Mouse (Mus musculus) heart, postnatal 4 days (tissue): ENCODE measurements at regions not wholly inside any gene's neighbourhood (a gene's known extent, or its start where the extent isn't known, plus 50 kb on each side); places are given as distances from the start of the nearest gene placed in this dataset.

ENCODE experiments used
- DNase-seq: peaks from one replicate; pipeline ENCODE4 v3.0.0; 2021

DNA sequence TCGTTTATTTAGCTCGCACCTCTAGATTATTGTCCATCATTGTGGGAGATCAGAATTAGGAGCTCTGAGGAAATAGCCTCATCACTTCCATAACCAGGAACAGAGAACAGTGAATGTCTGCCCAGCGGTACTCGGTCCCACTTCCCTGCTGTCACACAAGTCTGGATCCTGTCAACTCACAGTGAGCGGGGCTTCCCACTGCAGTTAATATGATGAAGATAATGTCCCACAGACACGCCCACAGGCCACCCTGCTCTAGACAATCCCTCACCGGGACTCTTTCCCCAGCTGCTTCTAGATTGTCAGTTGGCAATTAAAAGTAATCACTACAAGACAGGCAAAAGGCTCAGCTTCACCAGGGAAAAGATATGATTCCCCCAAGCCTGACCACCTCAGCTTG lies 124.2 kb upstream of the Plekha5 start:
- DNase-seq, result peak; percentile 10

DNA sequence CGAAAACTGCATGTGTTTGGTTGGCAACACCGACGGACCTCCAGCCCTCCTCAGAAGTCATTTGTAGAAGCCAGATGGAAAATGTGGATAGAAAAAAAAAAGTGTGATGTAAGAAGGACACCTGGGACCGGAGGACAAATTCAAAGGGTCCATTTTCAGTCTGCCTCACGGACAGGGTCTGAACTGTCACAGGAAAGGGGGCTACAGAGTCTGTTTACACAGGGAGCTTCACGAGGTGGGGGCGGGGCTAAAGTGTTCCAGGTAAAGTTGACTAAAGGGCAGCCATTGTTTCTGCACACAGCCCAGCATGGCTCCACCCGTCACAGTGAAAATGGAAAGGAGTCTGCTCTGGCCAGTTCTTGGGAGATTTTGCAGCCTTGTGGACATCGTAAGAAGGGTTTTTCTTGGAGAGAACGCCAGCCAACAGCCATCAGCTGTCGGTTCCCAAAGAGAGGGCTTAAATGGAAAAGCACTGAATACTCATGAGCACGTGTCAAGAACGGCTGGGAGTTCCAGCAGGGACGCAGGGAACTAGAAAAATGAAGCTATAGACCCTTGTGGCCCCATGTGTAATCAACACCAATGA lies 125.8 kb upstream of the Plekha5 start:
- peak; percentile 14 for DNase-seq

DNA sequence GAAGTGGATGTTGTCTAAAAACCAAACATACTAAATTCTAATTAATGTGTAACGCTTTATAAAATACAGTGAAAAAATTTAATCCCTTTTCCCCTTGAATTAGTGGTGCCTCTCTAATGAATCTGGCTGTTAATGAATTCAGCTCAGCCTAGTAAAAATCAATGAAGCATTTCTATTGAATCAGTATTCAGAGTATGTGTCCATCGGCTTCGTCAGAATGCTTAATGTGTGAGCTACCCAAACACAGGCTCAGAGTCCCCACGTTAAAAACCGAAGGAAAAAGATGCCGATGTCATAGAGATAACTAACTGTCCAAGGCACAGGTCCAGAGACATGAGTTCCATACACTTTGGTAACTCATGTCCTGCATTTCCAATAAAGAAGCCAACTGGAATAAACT lies 126.3 kb upstream of the Plekha5 start:
- DNase-seq, result no peak

DNA sequence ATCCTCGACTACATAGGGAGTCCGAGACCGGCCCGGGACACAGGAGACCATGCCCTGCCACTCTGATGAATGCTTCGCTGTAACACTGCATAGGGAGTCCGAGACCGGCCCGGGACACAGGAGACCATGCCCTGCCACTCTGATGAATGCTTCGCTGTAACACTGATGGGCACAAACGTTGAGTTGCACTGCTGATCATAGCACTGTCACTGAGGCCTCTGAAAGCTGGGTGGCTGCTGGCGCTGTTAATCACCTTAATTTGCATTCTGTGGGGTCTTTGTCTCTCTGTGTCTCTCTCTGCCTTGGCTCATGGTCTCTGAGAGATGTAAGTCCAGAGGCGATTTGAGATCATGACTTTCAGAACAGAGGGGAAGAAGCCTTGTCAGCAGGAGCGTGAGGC lies 133.7 kb upstream of the Plekha5 start:
- no peak for DNase-seq

DNA sequence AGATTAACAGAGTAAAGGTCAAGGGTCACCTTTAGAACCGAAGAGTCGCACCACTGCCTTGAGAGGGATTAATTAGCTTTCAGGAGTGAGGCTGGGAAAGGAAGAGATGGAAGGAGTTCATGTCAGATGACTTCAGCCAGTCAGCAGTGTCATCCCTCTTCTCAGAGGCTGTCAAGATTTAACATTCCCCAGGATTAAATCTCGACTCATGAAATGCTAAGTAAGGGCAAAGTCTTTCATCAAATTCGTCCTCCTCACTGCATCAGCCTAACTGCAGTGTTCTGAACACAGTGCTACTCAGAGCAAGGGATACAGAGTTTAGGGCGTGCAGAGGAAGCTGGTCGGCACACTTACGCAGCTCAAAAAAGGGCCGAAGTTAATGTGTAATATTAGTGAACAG lies 135.1 kb upstream of the Plekha5 start:
- DNase-seq, result no peak

DNA sequence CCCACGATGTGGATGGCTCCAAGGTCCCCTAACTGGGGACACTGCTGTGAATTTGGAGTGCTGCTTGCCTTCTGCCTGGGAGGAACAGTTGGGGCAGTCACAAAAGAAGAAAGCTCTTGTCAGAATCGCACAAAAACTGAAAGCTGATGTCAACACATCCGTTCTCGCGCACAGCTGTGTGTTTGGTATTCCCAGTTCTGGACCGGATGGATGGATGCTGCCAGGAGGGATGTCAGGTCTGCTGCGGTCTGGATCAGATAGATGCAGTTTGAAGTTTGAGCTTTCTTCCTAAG lies 141.6 kb upstream of the Plekha5 start:
- peak; percentile 11 for DNase-seq

DNA sequence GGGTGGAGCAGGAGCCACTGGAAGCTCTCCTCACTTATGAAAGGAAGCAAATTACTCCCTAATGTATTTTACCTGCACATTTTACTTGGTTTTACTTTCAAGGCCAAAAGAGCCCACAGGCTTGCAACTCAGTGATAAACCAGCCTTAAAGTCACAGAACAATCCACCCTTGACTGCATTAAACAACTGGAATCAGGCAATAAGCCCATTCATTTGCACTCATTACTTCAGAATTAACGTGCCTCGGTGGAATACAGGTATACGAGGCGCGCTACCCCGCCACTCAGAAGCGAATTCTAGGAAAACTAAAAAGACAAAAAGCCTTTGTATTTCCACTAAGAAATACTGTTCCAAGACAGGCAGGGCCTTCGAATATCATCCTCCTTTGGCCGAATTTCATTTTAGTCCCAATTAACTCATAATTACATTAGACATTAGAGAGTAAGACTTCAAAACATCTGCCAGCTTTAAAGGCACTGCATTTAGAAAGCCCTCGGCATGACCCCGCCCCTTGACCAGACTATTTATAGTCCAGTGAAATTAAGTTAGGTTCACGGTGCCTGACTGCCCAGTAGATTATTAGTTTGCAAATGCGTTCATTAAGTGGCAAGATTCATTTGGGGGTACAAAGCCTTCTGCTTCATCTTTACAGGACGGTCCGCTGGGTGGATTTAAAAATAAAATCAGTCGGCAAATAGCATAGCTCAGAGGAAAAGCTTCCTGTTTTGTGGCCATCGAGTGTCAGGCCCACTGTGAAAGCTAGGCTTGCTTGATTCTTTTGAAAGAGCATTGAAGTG lies 142.2 kb upstream of the Plekha5 start:
- DNase-seq, result peak; percentile 15

DNA sequence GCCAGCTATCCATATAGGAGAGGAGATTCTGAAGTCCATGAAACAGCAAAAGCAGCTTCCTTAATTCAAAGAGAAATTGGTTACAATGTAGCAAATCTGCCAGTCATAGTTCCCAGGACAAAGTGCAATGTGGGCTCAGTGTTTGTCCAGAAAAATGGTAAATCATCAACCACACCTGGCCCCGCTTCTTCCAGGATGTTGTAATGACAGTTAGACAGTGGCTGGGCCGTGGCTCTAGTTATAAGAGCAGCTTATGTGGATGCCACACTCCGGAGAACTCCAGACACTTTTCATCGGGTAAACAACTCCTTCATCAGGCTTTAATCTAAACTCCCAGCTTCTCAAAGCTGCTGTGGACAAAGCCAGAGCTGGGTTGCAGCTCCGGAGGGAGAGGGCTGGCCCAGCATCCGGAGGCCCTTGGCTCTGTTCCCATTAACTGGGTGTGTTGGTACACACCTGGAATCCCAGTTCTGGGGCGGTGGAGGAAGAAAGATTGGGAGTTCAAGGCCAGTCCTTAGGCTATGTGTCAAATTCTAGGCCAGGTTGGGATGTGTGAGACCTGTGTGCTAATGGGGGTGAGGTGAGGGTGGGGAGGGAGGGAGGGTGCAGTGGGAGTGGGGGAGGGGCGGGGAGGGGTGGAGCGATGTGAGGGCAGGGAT lies 142.9 kb upstream of the Plekha5 start:
- DNase-seq, result no peak

DNA sequence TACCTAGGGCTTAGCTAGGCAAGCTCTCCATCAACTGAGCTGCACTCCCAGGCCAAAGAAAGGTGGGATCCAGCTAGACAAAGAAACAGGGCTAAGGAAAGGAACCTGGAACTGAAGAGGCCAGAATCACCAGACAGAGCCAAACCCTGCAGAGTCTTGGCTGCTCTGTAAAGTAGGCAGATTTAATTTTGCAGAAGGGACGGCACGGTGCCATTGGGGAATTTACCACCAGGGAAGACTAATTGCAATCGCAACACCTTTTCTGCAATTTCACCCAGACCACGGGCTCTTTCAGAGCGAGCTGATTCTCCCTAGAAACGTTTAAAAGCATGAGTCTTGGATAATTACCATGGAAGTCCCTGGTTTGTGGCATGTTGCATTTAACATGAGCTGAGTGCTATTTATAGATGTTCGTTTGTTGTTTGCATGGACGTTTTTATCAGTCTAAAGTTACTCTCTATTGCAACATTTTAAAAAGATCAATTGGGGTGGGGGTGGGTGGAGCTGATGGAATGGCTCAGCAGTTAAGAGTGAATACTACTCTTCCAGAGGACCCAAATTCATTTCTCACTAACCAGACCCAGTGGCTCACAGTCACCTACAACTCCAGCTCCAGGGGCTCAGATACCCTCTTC lies 144.0 kb upstream of the Plekha5 start:
- DNase-seq, result no peak

DNA sequence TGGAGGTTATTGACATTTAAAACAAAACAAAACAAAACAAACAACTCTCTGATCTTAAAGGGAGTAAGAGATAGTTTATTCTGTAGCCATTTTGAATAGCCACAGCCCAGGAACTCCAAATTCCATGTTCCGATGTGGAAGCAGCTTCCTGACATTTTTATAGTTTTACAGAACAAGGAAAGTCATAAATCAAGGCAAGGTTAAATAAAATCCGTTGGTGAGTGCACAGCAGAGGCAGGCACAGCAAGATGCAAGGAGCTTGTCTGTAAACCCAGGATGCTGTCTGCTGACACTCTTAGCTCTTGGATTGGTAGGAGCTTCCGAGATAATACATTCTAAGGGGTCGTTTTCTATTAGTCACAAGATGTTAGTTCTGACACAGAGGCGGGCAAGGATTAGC lies 145.1 kb upstream of the Plekha5 start:
- DNase-seq, result no peak

DNA sequence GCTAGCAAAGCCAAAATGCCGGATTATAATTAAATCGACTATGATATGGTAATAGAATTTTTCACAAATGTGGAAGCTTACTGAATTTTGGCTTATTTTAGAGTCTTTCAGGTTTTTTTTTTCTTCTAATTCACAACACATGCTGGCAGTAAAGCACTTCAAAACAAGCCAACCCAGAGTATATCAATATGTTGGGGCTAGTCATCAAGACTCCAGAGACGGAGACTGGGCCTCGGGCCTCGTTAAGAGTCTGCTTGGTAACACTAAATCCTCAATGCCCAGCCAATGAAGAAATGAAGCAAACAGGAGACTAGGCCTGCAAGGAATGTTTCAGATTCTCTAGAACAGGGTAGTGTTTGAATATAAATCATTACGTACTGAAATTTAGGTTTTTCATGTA lies 153.3 kb upstream of the Plekha5 start:
- no peak for DNase-seq

DNA sequence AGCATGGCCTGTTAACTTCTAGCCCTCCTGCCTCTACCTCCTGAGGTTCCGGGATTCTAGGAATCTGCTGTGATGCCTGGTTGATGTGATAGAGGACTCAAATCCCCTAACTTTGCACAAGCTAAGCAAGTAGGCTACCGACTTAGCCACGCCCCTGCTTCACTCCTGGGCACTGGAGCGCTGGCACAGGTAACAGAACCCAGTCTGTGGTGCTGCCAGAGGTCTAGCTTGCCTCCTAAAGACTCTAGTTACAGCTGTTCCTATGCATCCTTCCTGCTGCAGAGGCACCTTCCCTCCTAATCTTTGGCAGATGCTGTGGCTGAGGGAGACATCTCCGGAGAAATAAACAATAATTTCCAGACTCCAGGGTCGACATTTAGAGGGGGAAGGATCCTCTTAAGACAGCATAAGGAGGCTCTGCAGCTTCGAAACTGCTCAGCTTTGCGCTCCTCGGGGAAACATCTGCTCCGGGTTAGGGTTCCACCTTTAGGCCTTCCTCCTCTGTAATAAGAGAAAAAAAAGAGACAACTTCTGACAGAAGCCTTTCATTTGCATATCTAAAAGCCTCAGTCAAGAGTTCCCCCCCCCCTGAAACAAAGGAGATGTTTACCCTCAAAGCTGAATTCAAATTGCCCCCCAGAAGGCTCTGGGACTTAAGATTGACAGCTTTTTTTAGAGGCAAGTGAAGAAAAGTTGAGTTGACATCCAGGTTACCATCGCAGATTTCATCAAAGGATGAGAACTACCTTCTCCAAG lies 155.4 kb upstream of the Plekha5 start:
- DNase-seq, result no peak

DNA sequence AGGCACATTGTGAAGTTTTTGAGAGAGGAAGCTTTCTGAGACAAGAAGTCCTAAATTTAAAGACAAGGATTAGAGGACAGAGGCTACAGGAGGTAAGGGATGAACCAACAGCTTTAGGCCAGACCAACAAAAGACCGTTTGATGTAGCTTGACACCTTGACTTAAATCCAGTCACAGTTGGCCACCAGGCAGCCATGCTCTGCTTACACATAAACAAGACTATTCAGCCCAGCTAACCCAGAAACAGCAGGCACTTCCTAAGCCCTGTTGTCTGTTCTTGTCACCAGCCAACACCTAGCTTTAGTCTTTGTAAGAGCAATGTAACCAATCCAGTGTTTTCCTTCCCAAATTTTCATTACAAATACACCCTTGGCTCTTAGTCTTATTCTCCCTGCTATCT lies 159.9 kb upstream of the Plekha5 start:
- no peak for DNase-seq

DNA sequence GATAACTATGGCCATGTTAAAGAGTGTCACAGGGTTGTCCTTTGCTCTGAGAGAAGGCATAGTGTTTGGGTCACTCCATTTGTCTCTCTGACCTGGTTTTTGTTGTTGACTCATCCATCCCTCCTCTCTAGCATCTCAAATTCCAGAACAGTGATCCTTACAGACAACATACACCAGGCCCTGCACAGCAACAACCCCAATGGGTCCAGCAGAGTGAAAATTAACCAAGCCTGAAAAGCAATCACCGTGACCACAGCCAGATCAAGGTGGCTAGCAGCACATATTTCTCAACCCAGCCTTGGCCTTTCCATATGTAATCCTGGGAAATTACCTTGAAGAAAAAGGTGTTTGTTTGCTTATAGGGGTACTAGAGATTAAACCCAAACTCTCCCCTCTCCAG lies 162.0 kb upstream of the Plekha5 start:
- DNase-seq, result no peak

DNA sequence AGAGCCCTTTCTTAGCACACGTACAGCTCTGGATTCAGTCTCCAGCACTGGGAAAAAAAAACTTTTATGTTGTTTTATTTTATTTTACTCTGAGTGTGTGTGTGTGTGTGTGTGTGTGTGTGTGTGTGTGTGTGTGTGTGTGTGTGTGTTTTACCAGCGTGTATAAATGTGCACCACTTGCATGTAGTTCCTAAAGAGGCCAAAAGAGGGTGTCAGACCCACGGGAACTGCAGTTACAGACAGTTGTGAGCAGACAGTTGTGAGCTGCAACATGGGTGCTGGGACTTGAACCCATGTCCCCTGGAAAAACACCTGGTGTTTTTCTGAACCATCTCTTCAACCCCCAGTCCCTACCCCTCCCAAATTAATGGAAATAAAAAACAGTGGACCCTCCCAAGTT lies 165.1 kb upstream of the Plekha5 start:
- no peak for DNase-seq

DNA sequence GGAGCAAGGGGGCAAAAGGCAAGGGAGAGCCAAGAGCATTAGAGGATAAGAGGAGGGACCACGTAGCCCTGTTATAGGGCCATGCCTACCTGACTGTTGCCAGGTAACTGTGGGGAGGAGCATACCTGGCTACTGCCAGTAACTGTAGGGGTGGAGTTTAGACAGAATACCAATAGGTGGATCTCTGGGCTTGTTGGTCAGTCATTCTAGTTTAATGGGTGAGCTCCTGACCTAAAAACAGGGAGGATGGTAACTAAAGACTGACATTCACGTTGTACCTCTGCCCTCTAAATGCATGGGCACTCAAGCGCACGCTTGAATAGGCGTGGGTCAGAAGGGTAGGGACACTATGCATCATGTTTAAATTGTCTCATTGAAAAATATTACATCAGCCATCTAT lies 165.8 kb upstream of the Plekha5 start:
- no peak for DNase-seq

DNA sequence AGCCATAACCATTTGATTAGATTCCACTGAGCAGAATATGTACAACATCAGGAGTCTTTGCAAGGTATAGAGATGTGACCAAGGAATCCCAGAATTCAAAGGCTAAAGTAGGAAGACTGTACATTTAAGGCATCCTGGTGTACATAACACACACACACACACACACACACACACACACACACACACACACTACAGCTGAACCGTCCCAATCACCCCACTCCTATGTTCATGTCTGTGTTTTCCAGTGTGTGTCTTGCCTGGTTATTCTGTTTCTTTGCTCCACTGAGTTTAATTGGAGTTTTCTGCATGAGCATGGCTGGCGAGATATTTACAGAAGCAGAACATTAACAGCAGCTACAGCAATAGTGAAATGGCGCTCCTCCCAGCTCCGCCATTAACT lies 172.3 kb upstream of the Plekha5 start:
- no peak for DNase-seq

DNA sequence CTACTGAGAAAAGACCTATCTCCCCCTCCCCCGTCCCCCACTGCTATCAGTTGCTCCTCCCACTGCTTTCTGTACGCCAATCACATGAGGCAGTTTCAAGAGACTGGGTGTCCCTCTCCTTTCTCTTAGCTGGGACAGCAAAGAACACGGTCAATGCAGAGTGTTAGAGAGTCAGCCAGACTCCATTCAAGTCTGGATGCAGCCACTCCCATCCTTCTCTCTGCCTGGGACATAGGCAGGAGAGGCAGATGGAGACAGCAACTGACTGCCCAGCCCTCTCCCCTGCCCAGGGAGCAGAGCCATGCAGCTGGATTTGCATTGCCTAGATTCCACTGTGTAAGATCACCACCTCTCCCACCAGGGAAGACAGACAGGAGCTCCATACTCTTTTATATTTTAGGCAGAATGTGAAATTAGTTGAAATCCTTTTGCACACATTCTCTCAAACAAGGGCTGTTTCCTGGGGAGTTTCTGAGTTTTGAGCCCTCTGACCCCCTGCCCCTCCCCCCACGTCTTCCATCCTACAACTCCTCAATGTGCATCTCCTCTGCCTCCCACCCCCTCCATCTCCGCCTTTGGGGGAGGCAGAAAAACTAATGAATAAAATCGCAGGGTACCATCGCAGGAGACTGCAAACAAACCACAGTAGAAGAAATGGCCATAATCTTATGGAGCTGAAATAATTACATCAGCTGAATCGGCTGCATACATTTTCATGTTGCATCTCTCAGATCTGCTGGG lies 180.3 kb upstream of the Plekha5 start:
- DNase-seq, result no peak

DNA sequence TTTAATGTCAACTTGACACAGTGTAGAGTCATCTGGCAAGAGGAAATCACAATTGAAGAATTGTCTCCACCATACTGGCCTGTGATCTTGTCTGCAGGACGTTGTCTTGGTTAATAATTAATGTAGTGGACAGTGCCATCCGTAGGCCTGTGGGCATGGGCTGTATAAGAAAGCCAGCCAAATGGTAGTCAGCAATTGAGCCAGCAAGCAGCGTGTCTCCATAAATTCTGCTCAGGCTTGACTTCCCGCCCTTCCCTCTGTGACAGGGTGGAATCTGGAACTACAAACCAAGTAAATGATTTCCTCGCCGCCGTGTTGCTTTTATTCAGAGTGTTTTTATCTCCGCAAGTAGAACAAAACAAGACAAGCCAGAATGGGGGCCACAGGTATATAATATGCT lies 184.5 kb upstream of the Plekha5 start:
- DNase-seq, result no peak

DNA sequence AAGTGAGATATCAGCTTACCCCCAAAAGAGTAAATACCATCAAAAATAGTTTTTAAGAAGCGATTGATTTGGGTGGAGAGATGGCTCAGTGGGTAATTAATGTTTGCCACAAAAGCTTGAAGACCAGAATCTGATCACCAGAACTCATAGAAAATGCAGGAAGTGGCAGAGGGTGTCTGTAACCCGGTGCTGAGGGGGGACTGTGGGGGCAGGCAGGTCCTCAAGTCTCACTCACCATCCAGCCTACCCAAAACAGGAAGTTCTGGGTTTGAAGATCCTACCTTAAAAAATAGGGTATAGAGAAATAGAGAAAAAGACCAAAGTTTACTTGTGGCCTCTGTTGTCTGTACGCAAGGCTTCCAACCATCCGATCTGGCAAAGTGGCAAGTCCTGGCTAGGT lies 190.3 kb upstream of the Plcz1 start:
- DNase-seq, result no peak

DNA sequence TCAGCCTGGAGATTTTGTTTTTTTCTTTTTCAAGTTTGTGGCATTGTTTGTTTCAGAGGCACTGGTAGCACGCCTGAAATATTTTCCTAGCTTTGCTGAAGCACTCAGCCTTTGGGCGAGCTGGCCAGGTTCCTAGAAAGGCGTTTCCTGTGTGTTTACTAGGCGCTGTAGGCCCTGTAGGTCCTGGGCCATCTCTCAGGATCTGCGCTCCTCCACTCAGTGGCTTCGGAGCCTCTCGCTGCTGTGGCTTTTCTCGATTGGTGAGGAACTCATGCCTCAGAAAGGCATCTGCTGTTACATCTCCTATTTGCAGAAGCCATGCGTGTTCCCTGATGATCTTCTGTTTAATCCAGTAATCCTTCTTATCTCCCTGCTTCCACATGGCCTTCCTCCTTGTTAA lies 188.0 kb upstream of the Plcz1 start:
- peak; percentile 62 for DNase-seq

DNA sequence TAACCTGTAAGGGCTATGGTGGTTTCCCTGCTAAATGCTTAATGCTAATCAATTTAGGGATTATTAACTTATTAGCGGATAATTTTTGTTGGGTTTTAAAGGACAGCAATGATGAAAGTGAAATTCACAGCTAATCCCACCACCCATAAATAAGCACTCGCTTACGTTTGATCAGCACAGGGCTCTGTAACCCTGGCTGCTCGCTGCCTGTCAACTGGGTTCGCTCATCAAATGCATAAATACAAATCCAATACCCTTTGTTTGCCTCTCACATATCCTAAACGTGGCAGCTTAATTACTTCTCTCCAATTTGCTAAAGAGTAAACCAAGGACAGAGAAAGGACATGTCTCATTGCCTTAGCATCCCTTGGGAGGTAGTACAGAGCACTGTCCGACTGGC lies 187.5 kb upstream of the Plcz1 start:
- no peak for DNase-seq
